Mouse (Mus musculus) E14TG2a.4 (cell line): Measurements from ENCODE around the gene Cbl.

Experiments used
- CTCF ChIP-seq: conservative IDR thresholded peaks from 2 replicates; pipeline ENCODE4 v1.5.1; 2014; ENCODE audit warnings: low read length
- POU5F1 ChIP-seq: IDR thresholded peaks from 2 replicates; pipeline ENCODE4 v1.6.1; 2014; ENCODE audit warnings: low read length, borderline replicate concordance

DNA sequence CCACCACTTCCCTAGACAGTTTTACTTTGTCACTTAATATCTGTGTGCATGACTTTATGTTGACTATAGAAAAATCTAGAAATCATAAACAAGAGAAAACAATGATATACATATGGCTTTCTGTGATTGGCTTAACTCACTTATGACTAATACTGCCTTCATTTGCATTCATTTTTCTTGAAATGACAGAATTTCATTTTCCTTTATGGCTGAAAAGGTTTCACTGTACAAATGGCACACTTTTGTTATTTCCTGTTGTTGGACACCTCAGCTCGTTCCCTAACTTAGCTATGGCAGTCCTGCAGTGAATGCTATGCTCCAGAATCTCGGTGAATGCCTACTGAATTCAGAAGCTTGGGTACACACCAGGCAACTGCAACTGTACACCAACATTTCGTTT lies 41.5 kb downstream of the Cbl start:
- TF ChIP-seq CTCF (no peak), POU5F1 (no peak)
